Mouse (Mus musculus) retina, adult 2 months (tissue): ENCODE measurements around the gene 1190005I06Rik.

Source experiments
- DNase-seq: peaks from one replicate; pipeline ENCODE4 v3.0.0-alpha.2; 2012; ENCODE audit warnings: low read depth, low spot score

Gene 1190005I06Rik

DNA sequence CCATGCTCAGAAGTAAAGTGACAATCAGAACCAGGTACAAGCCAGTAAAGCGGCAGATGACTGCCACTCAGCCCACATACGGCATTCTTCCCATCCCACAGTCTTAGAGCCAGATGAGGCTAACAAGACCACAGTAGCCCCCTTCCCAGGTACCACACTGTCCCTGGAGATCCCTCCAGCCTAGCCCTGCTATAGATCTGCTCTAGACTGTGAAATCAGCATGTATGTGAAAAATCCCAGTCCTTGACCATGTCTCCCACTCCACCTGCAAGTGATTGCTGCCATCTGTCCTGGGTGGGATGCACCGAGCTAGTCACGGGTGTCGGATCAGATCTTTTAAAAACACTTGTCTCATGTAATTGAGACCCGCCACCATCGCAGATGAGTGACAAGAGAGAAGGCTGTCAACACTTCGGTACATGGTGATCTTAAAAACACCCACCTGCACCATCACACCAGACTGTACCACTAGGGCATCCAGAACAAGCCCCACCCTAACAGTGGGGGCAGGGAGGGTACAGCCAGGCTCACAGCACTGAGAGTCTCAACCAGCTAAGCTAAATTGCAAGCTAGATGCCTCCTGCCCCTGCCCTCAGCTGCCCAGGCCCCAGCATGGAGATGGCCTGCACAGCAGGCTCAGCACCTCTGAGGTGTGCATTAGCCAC lies 67.0 kb downstream of the 1190005I06Rik start:
- no peak for DNase-seq

GRCm38 (mm10) chr8:120577821-120578220 lies 69.6 kb downstream of the 1190005I06Rik start:
- DNase-seq: no peak

DNA sequence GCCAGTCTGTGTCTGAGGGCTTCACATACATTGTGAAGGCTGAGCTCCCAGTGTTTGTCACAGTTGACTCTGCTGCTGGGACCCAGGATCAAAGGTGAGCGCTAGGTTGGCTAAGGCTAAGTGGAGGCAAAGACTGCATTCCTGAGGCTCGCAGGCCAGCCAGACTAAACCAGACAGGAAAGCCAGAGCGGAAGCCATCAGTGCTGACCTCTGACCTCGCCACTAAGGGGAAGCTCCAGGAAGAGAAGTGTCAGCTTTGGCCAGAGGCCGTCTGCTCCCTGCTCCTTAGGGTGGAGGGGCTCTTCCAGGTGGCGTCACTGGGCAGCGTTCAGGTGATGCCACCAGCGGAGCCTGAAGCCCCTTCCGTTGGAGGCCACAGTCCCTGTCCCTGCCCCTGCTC lies 71.6 kb downstream of the 1190005I06Rik start:
- DNase-seq: no peak

GRCm38 (mm10) chr8:120574941-120575340 lies 72.5 kb downstream of the 1190005I06Rik start:
- no peak for DNase-seq

DNA sequence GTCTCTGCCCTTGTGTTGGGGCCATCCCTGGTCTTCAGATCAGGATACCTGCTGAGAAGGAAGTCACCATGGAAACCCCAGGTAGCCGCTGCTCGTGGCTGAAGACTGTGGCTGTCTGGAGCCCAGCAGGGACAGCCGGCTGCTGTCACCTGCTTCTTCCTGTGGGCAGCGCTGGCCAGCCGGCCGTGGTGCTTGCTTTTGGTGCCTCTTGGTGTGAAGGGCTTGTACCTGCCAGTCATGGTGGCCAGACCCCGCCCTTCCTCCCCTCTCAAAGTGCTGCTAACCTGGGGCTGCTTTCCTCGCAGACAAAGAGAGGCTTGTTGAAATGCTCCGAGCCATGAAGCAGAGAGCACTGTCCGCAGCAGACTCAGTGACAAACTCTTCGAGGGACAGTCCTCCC lies 73.6 kb downstream of the 1190005I06Rik start:
- DNase-seq: no peak

- no peak for DNase-seq
Measured at GRCm38 (mm10) chr8:120572534-120572933, 74.9 kb downstream of the 1190005I06Rik start.

DNA sequence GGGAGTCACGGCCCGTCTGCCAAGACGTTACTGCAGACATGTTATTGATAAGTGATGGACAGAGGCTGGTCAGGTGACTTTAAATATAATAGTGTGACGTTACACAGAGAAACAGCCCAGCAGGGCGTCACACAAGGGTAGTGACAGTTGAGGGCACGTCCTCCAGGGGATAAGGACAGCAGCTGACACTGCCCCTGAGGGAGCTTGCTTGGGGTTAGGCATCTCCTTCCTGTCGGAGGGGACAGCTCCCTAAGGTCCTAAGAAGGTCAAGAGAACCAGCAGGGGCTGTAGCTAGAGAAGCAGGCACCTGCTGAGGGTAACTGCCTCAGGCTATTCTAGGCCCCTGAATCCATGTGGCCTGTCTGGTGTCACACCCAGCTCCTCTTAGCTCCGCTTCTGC lies 75.9 kb downstream of the 1190005I06Rik start:
- DNase-seq: no peak

- no peak for DNase-seq
Measured at GRCm38 (mm10) chr8:120569939-120570715, 77.3 kb downstream of the 1190005I06Rik start.

GRCm38 (mm10) chr8:120569123-120569522 lies 78.3 kb downstream of the 1190005I06Rik start:
- DNase-seq: no peak

GRCm38 (mm10) chr8:120568164-120568798 lies 79.2 kb downstream of the 1190005I06Rik start:
- no peak for DNase-seq

DNA sequence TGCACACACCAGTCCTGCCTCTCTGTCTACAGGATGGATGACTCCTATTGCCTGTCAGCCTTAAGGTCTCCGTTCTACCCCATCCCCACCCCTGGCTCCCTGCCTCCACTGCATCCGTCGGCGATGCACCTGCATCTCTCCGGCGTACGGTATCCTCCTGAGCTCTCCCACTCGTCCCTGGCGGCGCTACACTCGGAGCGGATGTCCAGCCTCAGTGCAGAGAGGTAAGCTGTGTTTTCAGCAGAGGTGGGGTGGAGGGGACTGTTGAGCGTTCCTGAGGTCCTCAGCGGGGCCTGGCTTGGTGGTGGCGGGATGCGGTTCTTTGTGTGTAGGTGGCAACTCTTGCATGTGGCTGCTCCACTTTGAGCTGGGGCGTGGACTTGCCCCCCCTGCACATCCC lies 79.7 kb downstream of the 1190005I06Rik start:
- no peak for DNase-seq

- no peak for DNase-seq
Measured at GRCm38 (mm10) chr8:120566681-120567080, 80.8 kb downstream of the 1190005I06Rik start.

- DNase-seq: no peak
Measured at GRCm38 (mm10) chr8:120565151-120565711, 82.2 kb downstream of the 1190005I06Rik start.

GRCm38 (mm10) chr8:120563851-120564837 lies 83.3 kb downstream of the 1190005I06Rik start:
- peak; percentile 68 for DNase-seq

DNA sequence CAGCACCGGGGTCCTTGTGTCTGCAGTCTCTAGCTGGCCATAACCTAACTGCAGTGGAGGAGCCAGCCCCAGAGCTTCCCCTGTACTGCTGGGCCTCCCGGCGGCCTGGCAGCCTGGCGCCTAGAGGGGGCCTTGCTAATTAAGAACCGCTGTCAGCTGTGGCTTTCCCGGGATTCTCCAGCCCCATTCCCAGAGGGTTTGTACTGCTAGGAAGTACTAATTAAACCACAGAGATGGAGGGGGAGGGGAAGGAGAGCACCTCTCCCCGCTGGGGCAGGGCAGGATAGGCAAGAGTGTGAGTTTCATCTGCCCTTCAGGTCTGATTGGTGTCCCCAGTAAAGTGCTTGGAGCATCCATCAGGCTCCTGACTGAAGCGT lies 84.1 kb downstream of the 1190005I06Rik start:
- no peak for DNase-seq

DNA sequence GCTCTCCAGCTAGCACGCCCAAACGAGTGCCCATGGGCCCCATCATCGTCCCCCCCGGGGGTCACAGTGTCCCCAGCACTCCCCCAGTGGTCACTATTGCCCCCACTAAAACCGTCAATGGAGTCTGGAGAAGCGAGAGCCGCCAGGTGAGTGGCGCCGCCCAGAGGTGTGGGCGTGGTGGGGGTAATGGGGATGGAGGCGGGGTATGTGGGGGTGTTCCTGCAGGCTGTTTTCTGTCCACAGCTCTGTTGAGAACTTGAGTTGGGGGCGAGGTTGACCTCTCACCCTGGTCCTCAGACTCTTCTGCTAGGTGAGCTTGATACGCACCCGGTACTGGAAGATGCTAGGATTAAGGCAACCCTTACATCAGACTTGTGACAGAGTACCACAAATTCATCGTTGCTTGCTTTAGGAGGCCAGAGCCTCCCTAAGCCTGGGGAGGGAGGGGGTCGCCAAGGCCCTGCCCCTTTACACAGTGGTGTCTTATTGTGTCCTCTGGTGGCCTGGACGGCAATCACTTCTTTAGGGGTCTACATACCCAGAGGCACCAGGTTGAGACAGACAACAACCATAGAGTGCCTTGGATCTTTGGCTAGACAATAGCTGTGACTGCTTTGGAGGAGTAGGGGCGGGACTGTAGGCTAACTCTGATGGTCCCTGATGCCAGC lies 84.6 kb downstream of the 1190005I06Rik start:
- no peak for DNase-seq

GRCm38 (mm10) chr8:120561539-120562435 lies 85.6 kb downstream of the 1190005I06Rik start:
- no peak for DNase-seq

GRCm38 (mm10) chr8:120560535-120560934 lies 86.9 kb downstream of the 1190005I06Rik start:
- DNase-seq: no peak

DNA sequence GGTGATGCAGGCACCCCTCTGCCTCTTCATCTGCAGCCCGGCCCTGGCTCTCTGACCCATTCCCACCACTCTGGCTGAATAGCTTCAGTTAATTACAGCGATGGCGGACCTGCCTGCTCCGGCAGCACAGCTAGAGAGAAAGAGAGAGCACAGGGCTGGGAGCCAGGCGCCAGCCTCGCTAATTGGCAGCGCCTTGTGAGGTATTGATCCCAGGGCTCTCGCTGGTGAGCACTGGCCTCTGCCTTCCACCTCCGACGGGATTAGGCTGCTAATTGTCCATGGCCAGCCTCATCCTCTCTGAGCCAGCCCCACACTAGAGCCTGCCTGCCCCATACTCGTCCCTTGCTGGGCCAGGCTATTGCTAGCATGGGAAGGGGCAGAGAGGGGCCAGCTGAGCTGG lies 87.8 kb downstream of the 1190005I06Rik start:
- DNase-seq: no peak
